Mouse (Mus musculus): ENCODE results near the gene Hacd3. TPM values are rescaled to one million over a fixed set of nuclear protein-coding genes. Genes with fewer than 3 reads are reported as not detected.
"Not testable (repeated sequence)": the region's sequence is repeated elsewhere in the genome, so short reads cannot be mapped to it uniquely, and the experiment has no call there.

Gene Hacd3
- total RNA-seq, 2 experiments from 2014 or later: 21.0 to 23.2 TPM

GRCm38 (mm10) chr9:65016978-65017827 lies 4.3 kb downstream of the Hacd3 start:
- no peak for DNase-seq

- no peak for DNase-seq
Measured at GRCm38 (mm10) chr9:65016241-65016977, 5.1 kb downstream of the Hacd3 start.

GRCm38 (mm10) chr9:65015461-65016222 lies 5.9 kb downstream of the Hacd3 start:
- no peak for DNase-seq

- peak; percentile 55 for DNase-seq
Measured at GRCm38 (mm10) chr9:65011304-65011703, 10.2 kb downstream of the Hacd3 start.

GRCm38 (mm10) chr9:65010632-65011031 lies 10.9 kb downstream of the Hacd3 start:
- DNase-seq: no peak

GRCm38 (mm10) chr9:65005737-65006136 lies 15.8 kb downstream of the Hacd3 start:
- DNase-seq: no peak

DNA sequence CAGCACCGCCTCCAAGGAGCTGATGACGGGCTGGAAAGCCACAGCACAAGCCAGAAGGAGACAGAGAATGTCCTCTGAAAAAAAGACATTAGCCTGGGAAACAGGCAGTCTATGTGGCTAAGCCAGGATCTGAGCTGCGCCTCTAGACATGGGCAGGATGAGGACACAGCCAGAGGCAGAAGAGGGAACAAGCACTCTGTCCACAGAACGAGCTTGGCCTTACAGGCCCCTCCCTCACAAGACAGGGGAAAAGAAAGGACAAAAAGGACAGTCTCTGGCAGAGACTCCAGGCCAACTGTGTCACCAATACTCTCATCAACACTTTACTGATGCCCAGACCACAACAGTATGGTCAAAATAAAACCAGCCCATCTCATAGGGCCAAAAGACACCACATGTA lies 20.0 kb downstream of the Hacd3 start:
- DNase-seq: no peak

GRCm38 (mm10) chr9:64995464-64995863 lies 26.0 kb downstream of the Hacd3 start:
- not testable (repeated sequence) for DNase-seq

- DNase-seq: no peak
Measured at GRCm38 (mm10) chr9:64990291-64990690, 31.2 kb downstream of the Hacd3 start.

- no peak for DNase-seq
Measured at GRCm38 (mm10) chr9:64988443-64988842, 33.0 kb downstream of the Hacd3 start.

- no peak for DNase-seq
Measured at GRCm38 (mm10) chr9:64987651-64988050, 33.8 kb downstream of the Hacd3 start.

- no peak for DNase-seq
Measured at GRCm38 (mm10) chr9:64985807-64986206, 35.7 kb downstream of the Hacd3 start.

DNA sequence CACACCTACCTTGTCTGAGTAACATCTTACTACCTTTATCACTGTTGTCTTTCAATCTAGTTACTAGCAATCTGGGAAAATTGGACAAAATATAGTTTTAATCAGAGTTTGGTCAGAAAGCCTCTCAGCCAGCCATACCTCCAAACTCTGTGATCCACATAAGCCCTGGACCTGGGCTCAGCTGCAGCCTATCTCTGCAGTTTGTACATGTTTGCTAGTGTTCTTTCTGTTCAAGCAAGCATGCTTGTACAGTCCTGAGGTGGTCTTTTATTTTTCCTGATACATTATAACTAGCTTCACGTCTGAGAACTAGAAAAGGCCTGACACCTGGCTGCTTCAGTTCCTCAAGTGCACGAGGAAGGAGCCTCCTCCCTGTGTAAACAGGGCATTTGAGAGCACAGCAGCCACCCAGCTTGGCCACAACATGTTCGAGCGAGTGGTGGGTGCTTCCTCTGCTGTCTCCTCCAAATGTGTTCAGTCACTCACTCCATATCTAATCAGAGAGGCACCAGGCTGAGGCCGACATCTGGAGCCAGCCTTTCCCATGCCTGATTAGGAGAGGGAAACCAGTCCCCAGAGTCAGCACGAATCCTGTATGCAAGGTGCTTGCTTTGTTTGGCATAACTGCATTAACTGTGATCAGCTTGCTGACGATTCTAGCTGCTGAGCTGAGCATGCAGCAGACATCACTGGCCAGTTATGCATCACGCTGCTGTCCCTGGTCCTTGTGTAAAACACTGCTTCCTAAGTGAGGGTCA lies 36.3 kb downstream of the Hacd3 start:
- no peak for DNase-seq

DNA sequence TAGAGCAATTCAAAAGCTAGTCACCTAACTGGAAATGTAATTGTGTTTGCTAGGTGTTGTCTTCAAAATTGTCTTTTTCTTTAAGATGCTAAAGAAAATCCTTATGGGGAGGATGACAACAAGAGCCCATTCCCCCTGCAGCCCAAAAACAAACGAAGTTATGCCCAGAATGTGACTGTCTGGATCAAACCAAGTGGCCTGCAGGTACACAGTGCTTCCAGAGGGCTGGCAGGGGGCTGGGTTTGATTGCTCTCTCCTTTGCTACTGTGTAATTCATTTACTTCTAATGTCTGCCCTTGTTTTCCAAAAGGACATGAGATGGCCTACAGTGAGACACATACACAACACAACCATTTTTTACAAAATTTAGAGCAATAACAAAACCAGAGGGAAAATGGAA lies 39.6 kb downstream of the Hacd3 start:
- DNase-seq: no peak

- no peak for DNase-seq
Measured at GRCm38 (mm10) chr9:64980548-64980947, 40.9 kb downstream of the Hacd3 start.

DNA sequence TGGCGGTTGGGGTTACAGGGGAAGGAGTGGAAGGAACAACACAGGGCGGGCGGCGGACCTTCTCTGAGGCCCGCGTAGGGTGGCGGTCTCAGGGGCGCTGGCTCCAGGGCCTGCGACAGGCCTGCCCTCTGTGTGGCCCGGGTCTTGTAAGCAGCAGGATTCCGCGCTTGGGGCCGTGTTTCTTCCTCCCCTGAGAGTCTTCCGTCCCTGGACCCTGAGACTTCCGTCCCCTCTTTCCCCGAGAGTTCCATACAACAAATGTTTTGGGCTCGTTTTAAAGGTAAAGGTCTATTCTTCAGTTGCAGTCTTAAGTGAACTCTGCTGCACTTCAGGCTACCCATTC lies 60.5 kb downstream of the Hacd3 start:
- no peak for DNase-seq

GRCm38 (mm10) chr9:64960117-64960977 lies 61.1 kb downstream of the Hacd3 start, which contains the start of gene Ints14:
Gene Ints14 (plus strand): TSS chr9:64960905.
- DNase-seq: peak; percentile 99

DNA sequence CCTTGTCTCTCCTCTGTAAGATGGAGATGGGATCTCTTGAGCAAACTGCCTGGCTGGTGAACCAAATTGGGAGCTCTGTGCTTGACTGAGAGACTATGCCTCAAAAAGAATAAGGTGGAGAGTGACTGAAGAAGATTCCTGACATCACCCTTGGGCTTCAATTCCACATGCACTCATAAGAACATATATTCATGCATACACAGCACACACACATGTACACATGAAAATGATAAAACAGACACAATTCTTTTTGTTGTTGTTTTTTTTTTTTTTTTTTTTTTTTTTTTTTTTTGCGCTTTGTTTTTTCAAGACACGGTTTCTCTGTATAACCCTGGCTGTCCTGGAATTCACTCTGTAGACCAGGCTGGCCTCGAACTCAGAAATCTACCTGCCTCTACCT lies 64.2 kb downstream of the Hacd3 start:
- DNase-seq: no peak

DNA sequence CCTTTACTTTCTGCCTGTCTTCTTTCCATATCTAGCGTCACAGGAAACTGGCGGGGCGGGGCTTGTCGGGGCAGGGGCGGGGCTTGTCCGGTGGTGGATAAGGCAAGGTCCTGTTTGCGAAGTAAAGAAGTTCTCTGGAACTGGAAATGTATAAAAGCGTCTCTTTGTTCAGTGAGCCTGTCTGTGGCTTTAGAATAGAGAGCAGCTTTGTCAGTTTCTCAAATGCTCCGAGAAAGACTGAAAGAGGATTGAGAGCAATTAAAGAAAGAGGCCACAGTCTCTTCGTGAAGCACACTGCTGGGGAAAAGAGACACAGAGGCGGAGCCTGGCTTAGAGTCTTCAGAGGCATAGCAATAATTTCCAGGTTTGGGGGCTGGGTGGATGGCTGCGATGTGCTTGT lies 65.2 kb downstream of the Hacd3 start:
- peak; percentile 19 for DNase-seq

DNA sequence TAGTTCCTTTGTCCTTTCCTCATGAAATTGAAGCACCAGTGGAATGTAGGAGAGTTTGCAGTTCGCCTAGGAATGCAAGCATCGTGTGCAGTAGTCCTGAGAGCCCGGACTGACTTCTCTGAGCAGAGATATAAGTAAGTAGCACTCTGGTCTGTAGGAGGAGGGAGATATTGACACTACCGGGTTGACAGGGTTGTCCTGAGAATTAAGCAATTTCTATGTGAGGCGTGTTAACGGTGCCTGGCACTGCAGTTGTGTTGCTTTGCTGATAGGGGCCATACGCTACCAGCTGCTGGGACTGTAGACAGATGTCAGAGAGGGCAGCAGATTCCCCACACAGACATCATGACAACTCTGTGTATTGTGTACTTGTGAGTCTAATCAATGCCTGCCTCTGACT lies 68.3 kb downstream of the Hacd3 start:
- no peak for DNase-seq

DNA sequence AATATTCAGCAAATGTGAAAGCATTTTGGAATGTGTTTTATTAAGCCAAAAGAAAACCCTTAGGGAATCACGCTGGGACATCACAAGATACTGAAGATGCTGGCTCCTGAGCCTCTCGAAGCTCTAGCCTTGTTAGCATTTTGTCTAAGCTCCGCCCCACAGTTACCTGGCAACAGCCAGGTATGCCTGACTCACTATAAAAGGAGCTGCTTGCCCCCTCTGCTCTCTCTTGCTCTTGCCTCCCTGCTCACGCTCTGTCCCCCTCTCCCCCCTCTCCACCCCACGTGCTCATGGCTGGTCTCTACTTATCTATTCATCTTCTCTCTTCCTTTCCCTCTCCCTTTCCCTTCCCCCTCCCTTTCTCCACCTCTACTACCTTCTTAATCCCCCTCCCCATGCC lies 69.4 kb downstream of the Hacd3 start:
- no peak for DNase-seq

Data from heart, postnatal 4 days (tissue).